Mouse (Mus musculus): ENCODE results near the gene Cd80. TPM values are rescaled to one million over a fixed set of nuclear protein-coding genes. Genes with fewer than 3 reads are reported as not detected.
A peak's percentile ranks its signal among the peaks of the same experiment; 100 is the strongest.

Cd80 gene
- total and polyA plus RNA-seq, 3 experiments: 3.0 to 77.0 (median 5.3) TPM

DNA sequence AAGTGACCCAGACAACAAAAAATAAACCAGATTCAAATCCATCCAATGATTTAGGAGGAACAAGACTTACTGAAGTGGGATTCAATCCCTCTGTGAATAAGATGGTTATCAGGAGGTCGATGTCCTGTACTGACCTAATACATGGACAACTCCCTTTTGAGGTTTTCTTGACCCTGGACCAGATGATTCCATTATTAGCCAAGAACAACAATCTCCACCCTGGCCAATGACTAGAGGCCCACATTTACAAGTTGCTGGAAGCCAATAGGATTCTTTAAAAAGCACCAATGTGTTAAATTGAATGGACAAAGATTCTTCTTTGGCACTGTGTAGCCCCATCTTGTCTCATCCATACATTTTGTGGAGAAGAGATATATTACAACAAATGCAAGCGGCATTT is 30.0 kb upstream of the Cd80 start:
- Histone ChIP-seq H3K27me3 (ENCODE audit: insufficient read depth, low read length) (no peaks in the 10 kb centered on the region), H3K4me1 (ENCODE audit: insufficient read depth, low read depth, low read length) (peaks cover 9% of the 10 kb centered on the region), H3K36me3 (replicated peaks) (no peaks in the 10 kb centered on the region), H3K4me3 (ENCODE audit: low read depth, low read length) (no peak overlapping the region), H3K9me3 (replicated peaks) (no peaks in the 10 kb centered on the region)
- no peak for TF ChIP-seq POLR2AphosphoS5 (IDR thresholded peaks at IDR 0.05; ENCODE audit: insufficient replicate concordance, low read depth, low read length)
- TF ChIP-seq GATA1 (IDR thresholded peaks at IDR 0.05; ENCODE audit: borderline replicate concordance, low read length): no peak
- no peak for TF ChIP-seq GATA2 (IDR thresholded peaks at IDR 0.05; ENCODE audit: borderline replicate concordance, low read depth, low read length)
- no peak for TF ChIP-seq CTCF (IDR thresholded peaks at IDR 0.05; ENCODE audit: low read depth, low read length)
- TF ChIP-seq TAL1 (conservative IDR thresholded peaks at IDR 0.05; ENCODE audit: low read depth, low read length): no peak
- ATAC-seq (ENCODE audit: extremely low read depth, insufficient number of reproducible peaks, low FRiP score, poor library complexity, severe bottlenecking) (no peak), DNase-seq (ENCODE audit: low spot score) (no peak)

DNA sequence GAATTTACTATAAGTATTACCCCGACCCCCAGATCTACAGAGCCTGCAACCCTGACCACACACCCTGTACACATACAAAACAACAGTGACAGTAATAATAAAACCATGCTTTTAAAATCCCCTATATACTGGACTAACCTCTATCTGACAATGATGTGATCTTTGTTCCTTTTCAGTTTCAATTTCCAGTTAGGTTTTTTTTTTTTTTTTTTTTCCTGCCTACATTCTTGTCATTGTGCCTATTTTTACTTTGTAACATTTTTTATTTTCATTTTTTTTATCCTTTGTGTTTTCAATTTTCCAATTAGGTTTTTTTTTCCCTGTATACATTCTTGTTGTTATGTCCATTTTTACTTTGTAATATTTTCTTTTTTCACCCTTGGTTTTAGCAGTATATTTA is 29.6 kb upstream of the Cd80 start:
- Histone ChIP-seq H3K4me1 (ENCODE audit: insufficient read depth, low read depth, low read length) (peaks cover 12% of the 10 kb centered on the region), H3K9me3 (replicated peaks) (no peaks in the 10 kb centered on the region), H3K36me3 (replicated peaks) (no peaks in the 10 kb centered on the region), H3K27me3 (ENCODE audit: insufficient read depth, low read length) (no peaks in the 10 kb centered on the region), H3K4me3 (ENCODE audit: low read depth, low read length) (no peak overlapping the region)
- no peak for DNase-seq (ENCODE audit: low spot score)
- TF ChIP-seq POLR2AphosphoS5 (IDR thresholded peaks at IDR 0.05; ENCODE audit: insufficient replicate concordance, low read depth, low read length) (no peak), GATA1 (IDR thresholded peaks at IDR 0.05; ENCODE audit: borderline replicate concordance, low read length) (no peak), GATA2 (IDR thresholded peaks at IDR 0.05; ENCODE audit: borderline replicate concordance, low read depth, low read length) (no peak), CTCF (IDR thresholded peaks at IDR 0.05; ENCODE audit: low read depth, low read length) (no peak), TAL1 (conservative IDR thresholded peaks at IDR 0.05; ENCODE audit: low read depth, low read length) (no peak)
- ATAC-seq (ENCODE audit: extremely low read depth, insufficient number of reproducible peaks, low FRiP score, poor library complexity, severe bottlenecking): no peak

DNA sequence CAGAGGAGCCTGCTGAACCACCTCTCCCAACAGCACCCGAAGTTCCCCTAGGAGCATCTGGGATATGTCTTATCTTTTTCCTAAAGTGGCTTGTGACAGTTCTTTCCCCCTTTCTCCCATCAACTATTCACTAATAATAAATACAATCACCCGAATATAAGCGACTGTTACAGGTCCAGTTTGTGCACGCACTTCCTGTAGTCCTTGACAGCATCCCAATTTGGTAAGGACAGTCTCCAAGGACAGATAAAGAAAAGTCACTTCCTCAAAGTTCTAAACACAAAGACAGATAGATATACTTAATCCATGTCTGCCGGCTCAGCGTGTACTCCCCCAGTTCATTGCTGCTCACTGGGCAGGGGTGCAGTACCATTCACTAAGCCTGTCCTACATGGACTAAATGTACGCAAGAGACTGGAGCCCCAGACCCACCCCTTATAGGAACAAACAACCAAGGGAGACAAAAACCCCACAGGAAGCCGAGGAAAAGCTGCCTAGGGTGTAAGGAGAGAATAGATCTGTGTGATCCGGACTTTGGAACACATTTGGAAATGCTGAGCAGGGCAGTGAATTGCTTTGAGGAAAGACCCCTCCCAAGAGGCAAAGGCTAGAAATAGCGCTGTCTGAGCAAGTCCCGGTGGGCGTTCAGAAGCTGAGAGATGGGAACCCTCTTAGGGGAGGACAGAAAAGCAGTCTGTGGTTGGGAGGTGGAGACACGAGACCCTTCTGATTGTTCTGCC is 23.7 kb upstream of the Cd80 start:
- no peak for DNase-seq (ENCODE audit: low spot score)
- Histone ChIP-seq H3K9me3 (replicated peaks) (no peaks in the 10 kb centered on the region), H3K36me3 (replicated peaks) (no peaks in the 10 kb centered on the region), H3K4me1 (ENCODE audit: insufficient read depth, low read depth, low read length) (peaks cover 40% of the 10 kb centered on the region), H3K4me3 (ENCODE audit: low read depth, low read length) (no peak overlapping the region), H3K27me3 (ENCODE audit: insufficient read depth, low read length) (no peaks in the 10 kb centered on the region)
- peak; percentile 45 for ATAC-seq (ENCODE audit: extremely low read depth, insufficient number of reproducible peaks, low FRiP score, poor library complexity, severe bottlenecking)
- no peak for TF ChIP-seq POLR2AphosphoS5 (IDR thresholded peaks at IDR 0.05; ENCODE audit: insufficient replicate concordance, low read depth, low read length)
- TF ChIP-seq GATA1 (IDR thresholded peaks at IDR 0.05; ENCODE audit: borderline replicate concordance, low read length): no peak
- no peak for TF ChIP-seq TAL1 (conservative IDR thresholded peaks at IDR 0.05; ENCODE audit: low read depth, low read length)
- no peak for TF ChIP-seq CTCF (IDR thresholded peaks at IDR 0.05; ENCODE audit: low read depth, low read length)
- no peak for TF ChIP-seq GATA2 (IDR thresholded peaks at IDR 0.05; ENCODE audit: borderline replicate concordance, low read depth, low read length)

GRCm38 (mm10) chr16:38432498-38433425 is 22.6 kb upstream of the Cd80 start, which contains the start of gene Pla1a:
Gene Pla1a (minus strand): TSS chr16:38433145.
- TF ChIP-seq TAL1 (conservative IDR thresholded peaks at IDR 0.05; ENCODE audit: low read depth, low read length) (no peak), GATA1 (IDR thresholded peaks at IDR 0.05; ENCODE audit: borderline replicate concordance, low read length) (no peak), POLR2AphosphoS5 (IDR thresholded peaks at IDR 0.05; ENCODE audit: insufficient replicate concordance, low read depth, low read length) (no peak), GATA2 (IDR thresholded peaks at IDR 0.05; ENCODE audit: borderline replicate concordance, low read depth, low read length) (no peak), CTCF (IDR thresholded peaks at IDR 0.05; ENCODE audit: low read depth, low read length) (no peak)
- no peak for DNase-seq (ENCODE audit: low spot score)
- Histone ChIP-seq H3K36me3 (replicated peaks) (no peaks in the 10 kb centered on the region), H3K9me3 (replicated peaks) (no peaks in the 10 kb centered on the region), H3K4me1 (ENCODE audit: insufficient read depth, low read depth, low read length) (peaks cover 43% of the 10 kb centered on the region), H3K27me3 (ENCODE audit: insufficient read depth, low read length) (no peaks in the 10 kb centered on the region), H3K4me3 (ENCODE audit: low read depth, low read length) (no peak within 1 kb of the TSS)
- ATAC-seq (ENCODE audit: extremely low read depth, insufficient number of reproducible peaks, low FRiP score, poor library complexity, severe bottlenecking): no peak

DNA sequence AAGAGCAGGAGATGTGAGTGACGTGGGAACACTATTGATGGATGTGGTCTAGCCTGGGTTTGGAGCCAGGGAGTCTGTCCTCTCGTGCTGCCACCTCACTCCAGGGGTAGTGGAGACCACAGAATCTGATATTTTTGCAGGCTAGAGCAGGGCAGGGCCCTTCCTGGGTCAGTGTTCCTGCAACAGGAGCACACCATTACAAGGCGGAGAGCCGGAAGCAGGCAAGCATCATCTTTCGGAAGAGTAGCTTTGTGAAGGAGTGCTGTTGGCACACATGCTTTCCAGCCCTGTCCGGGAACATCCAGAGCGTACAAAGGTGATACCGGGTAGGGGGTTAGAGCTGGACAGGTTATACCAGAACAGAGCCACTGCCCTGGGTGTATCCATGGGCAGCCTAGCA is 21.8 kb upstream of the Cd80 start:
- Histone ChIP-seq H3K27me3 (ENCODE audit: insufficient read depth, low read length) (no peaks in the 10 kb centered on the region), H3K4me3 (ENCODE audit: low read depth, low read length) (no peak overlapping the region), H3K9me3 (replicated peaks) (no peaks in the 10 kb centered on the region), H3K4me1 (ENCODE audit: insufficient read depth, low read depth, low read length) (peaks cover 43% of the 10 kb centered on the region), H3K36me3 (replicated peaks) (no peaks in the 10 kb centered on the region)
- TF ChIP-seq TAL1 (conservative IDR thresholded peaks at IDR 0.05; ENCODE audit: low read depth, low read length): no peak
- no peak for TF ChIP-seq GATA2 (IDR thresholded peaks at IDR 0.05; ENCODE audit: borderline replicate concordance, low read depth, low read length)
- no peak for TF ChIP-seq GATA1 (IDR thresholded peaks at IDR 0.05; ENCODE audit: borderline replicate concordance, low read length)
- no peak for TF ChIP-seq POLR2AphosphoS5 (IDR thresholded peaks at IDR 0.05; ENCODE audit: insufficient replicate concordance, low read depth, low read length)
- no peak for TF ChIP-seq CTCF (IDR thresholded peaks at IDR 0.05; ENCODE audit: low read depth, low read length)
- DNase-seq (ENCODE audit: low spot score): no peak
- no peak for ATAC-seq (ENCODE audit: extremely low read depth, insufficient number of reproducible peaks, low FRiP score, poor library complexity, severe bottlenecking)

DNA sequence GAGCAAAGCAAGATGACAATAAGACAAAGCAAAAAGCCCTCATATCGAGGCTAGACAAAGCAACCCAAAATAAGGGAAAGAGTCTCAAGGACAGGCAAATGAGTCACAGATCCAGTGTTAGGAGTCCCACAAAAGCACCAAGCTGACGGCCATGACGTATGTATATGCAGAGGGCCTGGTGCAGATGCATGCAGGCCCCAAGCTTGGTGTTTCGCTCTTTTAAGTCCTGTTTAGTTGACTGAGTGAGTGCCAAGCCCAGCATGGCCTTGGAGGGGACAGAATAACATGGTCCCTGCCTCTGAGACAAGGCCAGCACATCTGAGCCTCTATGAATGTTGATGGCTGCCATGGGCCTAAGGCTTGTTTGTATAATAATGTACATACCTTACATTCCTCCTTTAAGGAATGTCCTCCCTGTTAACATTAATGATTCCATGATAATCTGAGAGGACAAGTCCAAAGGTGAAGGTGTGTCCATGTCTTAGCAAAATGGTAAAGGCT is 21.0 kb upstream of the Cd80 start:
- DNase-seq (ENCODE audit: low spot score): no peak
- Histone ChIP-seq H3K27me3 (ENCODE audit: insufficient read depth, low read length) (no peaks in the 10 kb centered on the region), H3K36me3 (replicated peaks) (no peaks in the 10 kb centered on the region), H3K4me3 (ENCODE audit: low read depth, low read length) (no peak overlapping the region), H3K9me3 (replicated peaks) (no peaks in the 10 kb centered on the region), H3K4me1 (ENCODE audit: insufficient read depth, low read depth, low read length) (peaks cover 43% of the 10 kb centered on the region)
- TF ChIP-seq POLR2AphosphoS5 (IDR thresholded peaks at IDR 0.05; ENCODE audit: insufficient replicate concordance, low read depth, low read length): no peak
- TF ChIP-seq TAL1 (conservative IDR thresholded peaks at IDR 0.05; ENCODE audit: low read depth, low read length): no peak
- TF ChIP-seq CTCF (IDR thresholded peaks at IDR 0.05; ENCODE audit: low read depth, low read length): no peak
- no peak for TF ChIP-seq GATA2 (IDR thresholded peaks at IDR 0.05; ENCODE audit: borderline replicate concordance, low read depth, low read length)
- no peak for TF ChIP-seq GATA1 (IDR thresholded peaks at IDR 0.05; ENCODE audit: borderline replicate concordance, low read length)
- no peak for ATAC-seq (ENCODE audit: extremely low read depth, insufficient number of reproducible peaks, low FRiP score, poor library complexity, severe bottlenecking)

All from G1E (cell line).